Mouse (Mus musculus) MEL (cell line): ENCODE results near the gene Csnk1d. TPM values are rescaled to one million over a fixed set of nuclear protein-coding genes. Genes with fewer than 3 reads are reported as not detected.

ENCODE experiments used
- DNase-seq: peaks from one replicate; pipeline ENCODE4 v3.0.0; 2011; ENCODE audit warnings: low read depth, low spot score
- H3K27ac ChIP-seq: 2 replicates; pipeline ENCODE4 v1.5.1; 2012; ENCODE audit warnings: low read depth, mild to moderate bottlenecking, control low read depth, low read length, moderate library complexity; ENCODE audit not compliant: control insufficient read depth
- H3K27me3 ChIP-seq, 2 experiments: fragments of 150-350 bp in 1 of 2; sonication (generic) in 1 of 2; 2 replicates each; pipeline ENCODE4 v1.6.1; 2012; ENCODE audit warnings: low read length in 2 of 2, mild to moderate bottlenecking in 2 of 2, improper control_type of control experiment in 1 of 2, moderate library complexity in 1 of 2; ENCODE audit not compliant: insufficient read depth in 2 of 2, control insufficient read depth in 1 of 2
- H3K36me3 ChIP-seq, 2 experiments: 2 replicates each; pipeline ENCODE4 v1.6.1; 2012 to 2014; ENCODE audit warnings: low read length in 2 of 2, improper control_type of control experiment in 1 of 2, inconsistent platforms in 1 of 2, mild to moderate bottlenecking in 1 of 2; ENCODE audit not compliant: insufficient read depth in 2 of 2, control insufficient read depth in 1 of 2
- H3K4me1 ChIP-seq, 2 experiments: fragments of 150-350 bp in 1 of 2; sonication (generic) in 1 of 2; 2 replicates each; pipeline ENCODE4 v1.6.1; 2012; ENCODE audit warnings: low read length in 2 of 2, improper control_type of control experiment in 1 of 2, mild to moderate bottlenecking in 1 of 2; ENCODE audit not compliant: insufficient read depth in 2 of 2, control insufficient read depth in 1 of 2
- H3K4me3 ChIP-seq, 2 experiments: fragments of 150-350 bp in 1 of 2; sonication (generic) in 1 of 2; 2 replicates each; pipeline ENCODE4 v1.5.1; 2012; ENCODE audit warnings: low read depth in 2 of 2, low read length in 2 of 2, mild to moderate bottlenecking in 2 of 2, moderate library complexity in 2 of 2, control low read depth in 1 of 2, improper control_type of control experiment in 1 of 2; ENCODE audit not compliant: control insufficient read depth in 1 of 2, insufficient read depth in 1 of 2
- H3K79me2 ChIP-seq: 2 replicates; pipeline ENCODE4 v1.6.1; 2012; ENCODE audit warnings: mild to moderate bottlenecking, low read length, moderate library complexity; ENCODE audit not compliant: control insufficient read depth, poor library complexity, insufficient read depth
- H3K9ac ChIP-seq: 2 replicates; pipeline ENCODE4 v1.6.1; 2012; ENCODE audit warnings: low read depth, mild to moderate bottlenecking, control low read depth, low read length, moderate library complexity; ENCODE audit not compliant: control insufficient read depth, poor library complexity, severe bottlenecking
- H3K9me3 ChIP-seq: fragments of 150-350 bp; sonication (generic); replicated peaks from 2 replicates; pipeline ENCODE4 v1.6.1; 2012; ENCODE audit warnings: mild to moderate bottlenecking, low read length, improper control_type of control experiment, moderate library complexity; ENCODE audit not compliant: insufficient read depth
- BHLHE40 ChIP-seq: IDR thresholded peaks from 2 replicates; pipeline ENCODE4 v1.6.1; 2012; ENCODE audit warnings: low read depth, mild to moderate bottlenecking, inconsistent platforms, low read length, improper control_type of control experiment, borderline replicate concordance
- CHD2 ChIP-seq: IDR thresholded peaks from 2 replicates; pipeline ENCODE4 v1.6.1; 2011; ENCODE audit warnings: low read length, improper control_type of control experiment
- CTCF ChIP-seq, 3 experiments: IDR thresholded peaks in 2 of 3; conservative IDR thresholded peaks in 1 of 3; 2 replicates each; pipeline ENCODE4 v1.5.1; 2011 to 2012; ENCODE audit warnings: low read length in 3 of 3, low read depth in 2 of 3, mild to moderate bottlenecking in 2 of 3, improper control_type of control experiment in 1 of 3, inconsistent platforms in 1 of 3, mixed read lengths in 1 of 3, moderate library complexity in 1 of 3; ENCODE audit not compliant: control insufficient read depth in 1 of 3, insufficient read depth in 1 of 3, poor library complexity in 1 of 3, severe bottlenecking in 1 of 3
- E2F4 ChIP-seq: IDR thresholded peaks from 2 replicates; pipeline ENCODE4 v1.6.1; 2011; ENCODE audit warnings: low read depth, low read length, improper control_type of control experiment, borderline replicate concordance
- ELF1 ChIP-seq: IDR thresholded peaks from 2 replicates; pipeline ENCODE4 v1.6.1; 2014; ENCODE audit warnings: low read depth, mild to moderate bottlenecking, inconsistent platforms, low read length, improper control_type of control experiment, moderate library complexity
- EP300 ChIP-seq, 2 experiments: IDR thresholded peaks; 2 replicates each; pipeline ENCODE4 v1.6.1; 2011; ENCODE audit warnings: improper control_type of control experiment in 2 of 2, low read length in 2 of 2, low read depth in 1 of 2, mild to moderate bottlenecking in 1 of 2
- ETS1 ChIP-seq: IDR thresholded peaks from 2 replicates; pipeline ENCODE4 v1.6.1; 2012; ENCODE audit warnings: low read depth, mild to moderate bottlenecking, inconsistent platforms, low read length, improper control_type of control experiment, moderate library complexity
- GABPA ChIP-seq: IDR thresholded peaks from 2 replicates; pipeline ENCODE4 v1.6.1; 2012; ENCODE audit warnings: low read depth, mild to moderate bottlenecking, inconsistent platforms, low read length, improper control_type of control experiment, moderate library complexity
- HCFC1 ChIP-seq: IDR thresholded peaks from 2 replicates; pipeline ENCODE4 v1.6.1; 2012; ENCODE audit warnings: low read depth, mild to moderate bottlenecking, inconsistent platforms, low read length, improper control_type of control experiment, moderate library complexity
- JUND ChIP-seq: IDR thresholded peaks from 2 replicates; pipeline ENCODE4 v1.6.1; 2011; ENCODE audit warnings: low read depth, mild to moderate bottlenecking, improper control_type of control experiment, low read length
- KAT2A ChIP-seq: conservative IDR thresholded peaks from 2 replicates; pipeline ENCODE4 v1.6.1; 2012; ENCODE audit warnings: low read depth, low read length, improper control_type of control experiment, inconsistent platforms
- MAFK ChIP-seq: IDR thresholded peaks from 2 replicates; pipeline ENCODE4 v1.6.1; 2011; ENCODE audit warnings: low read depth, mild to moderate bottlenecking, low read length, improper control_type of control experiment, borderline replicate concordance
- MAX ChIP-seq: IDR thresholded peaks from 2 replicates; pipeline ENCODE4 v1.6.1; 2011; ENCODE audit warnings: low read length, improper control_type of control experiment
- MAZ ChIP-seq: IDR thresholded peaks from 2 replicates; pipeline ENCODE4 v1.6.1; 2012; ENCODE audit warnings: low read depth, mild to moderate bottlenecking, inconsistent platforms, low read length, improper control_type of control experiment
- MEF2A ChIP-seq: IDR thresholded peaks from 2 replicates; pipeline ENCODE4 v1.6.1; 2014; ENCODE audit warnings: low read depth, mild to moderate bottlenecking, inconsistent platforms, low read length, improper control_type of control experiment; ENCODE audit not compliant: poor library complexity, insufficient replicate concordance, severe bottlenecking; ENCODE audit errors: extremely low read depth
- MXI1 ChIP-seq: IDR thresholded peaks from 2 replicates; pipeline ENCODE4 v1.6.1; 2011; ENCODE audit warnings: mild to moderate bottlenecking, low read depth, low read length, improper control_type of control experiment
- MYC ChIP-seq: IDR thresholded peaks from 2 replicates; pipeline ENCODE4 v1.6.1; 2011; ENCODE audit warnings: low read depth, mild to moderate bottlenecking, low read length, improper control_type of control experiment, moderate library complexity
- NRF1 ChIP-seq: IDR thresholded peaks from 2 replicates; pipeline ENCODE4 v1.6.1; 2014; ENCODE audit warnings: low read depth, mild to moderate bottlenecking, inconsistent platforms, low read length, improper control_type of control experiment, moderate library complexity; ENCODE audit not compliant: poor library complexity, insufficient read depth, severe bottlenecking
- POLR2A ChIP-seq, 2 experiments: IDR thresholded peaks; 2 replicates each; pipeline ENCODE4 v1.6.1; 2011 to 2012; ENCODE audit warnings: low read length in 2 of 2, mild to moderate bottlenecking in 2 of 2, control low read depth in 1 of 2, improper control_type of control experiment in 1 of 2, low read depth in 1 of 2, moderate library complexity in 1 of 2; ENCODE audit not compliant: control insufficient read depth in 1 of 2, insufficient read depth in 1 of 2, poor library complexity in 1 of 2
- POLR2AphosphoS5 ChIP-seq: IDR thresholded peaks from 2 replicates; pipeline ENCODE4 v1.6.1; 2012; ENCODE audit warnings: low read depth, borderline replicate concordance, mild to moderate bottlenecking, inconsistent platforms, low read length, moderate library complexity, mixed read lengths
- RCOR1 ChIP-seq: IDR thresholded peaks from 2 replicates; pipeline ENCODE4 v1.6.1; 2012; ENCODE audit warnings: low read depth, mild to moderate bottlenecking, inconsistent platforms, low read length, improper control_type of control experiment
- SIN3A ChIP-seq: IDR thresholded peaks from 2 replicates; pipeline ENCODE4 v1.6.1; 2012; ENCODE audit warnings: low read length, improper control_type of control experiment, inconsistent platforms
- TAL1 ChIP-seq: IDR thresholded peaks from 2 replicates; pipeline ENCODE4 v1.6.1; 2012; ENCODE audit warnings: mild to moderate bottlenecking, inconsistent platforms, low read length, moderate library complexity, mixed read lengths
- TCF12 ChIP-seq: IDR thresholded peaks from 2 replicates; pipeline ENCODE4 v1.6.1; 2014; ENCODE audit warnings: low read depth, mild to moderate bottlenecking, inconsistent platforms, low read length, improper control_type of control experiment, moderate library complexity
- UBTF ChIP-seq: IDR thresholded peaks from 2 replicates; pipeline ENCODE4 v1.6.1; 2012; ENCODE audit warnings: low read depth, mild to moderate bottlenecking, inconsistent platforms, low read length, improper control_type of control experiment, moderate library complexity, borderline replicate concordance; ENCODE audit not compliant: insufficient read depth
- USF1 ChIP-seq: IDR thresholded peaks from 2 replicates; pipeline ENCODE4 v1.6.1; 2014; ENCODE audit warnings: low read depth, mild to moderate bottlenecking, inconsistent platforms, low read length, improper control_type of control experiment, moderate library complexity
- USF2 ChIP-seq, 2 experiments: IDR thresholded peaks; 2 replicates each; pipeline ENCODE4 v1.6.1; 2011 to 2012; ENCODE audit warnings: improper control_type of control experiment in 2 of 2, low read length in 2 of 2, borderline replicate concordance in 1 of 2, inconsistent platforms in 1 of 2, low read depth in 1 of 2, mild to moderate bottlenecking in 1 of 2; ENCODE audit not compliant: insufficient read depth in 1 of 2
- polyA plus RNA-seq, 2 experiments: library from polyadenylated mRNA; stranded (reverse) in 1 of 2; unstranded in 1 of 2; fragments of >175 nt in 1 of 2; fragments of >200 nt in 1 of 2; gene quantifications; 2 replicates each; pipeline versions ENCODE4 v1.2.1 to v1.2.4; 2012; ENCODE audit warnings: low replicate concordance in 2 of 2, low read depth in 1 of 2; ENCODE audit not compliant: insufficient read length in 2 of 2, insufficient read depth in 1 of 2, missing spikeins in 1 of 2
- total RNA-seq: library from RNA; depleted of rRNA; stranded (reverse); fragments of 300-350 nt; gene quantifications from 2 replicates; pipeline ENCODE4 v1.2.3, GENCODE M21; 2012

Csnk1d gene
- total and polyA plus RNA-seq, 3 experiments = 83.2 to 329 (median 121) TPM

DNA sequence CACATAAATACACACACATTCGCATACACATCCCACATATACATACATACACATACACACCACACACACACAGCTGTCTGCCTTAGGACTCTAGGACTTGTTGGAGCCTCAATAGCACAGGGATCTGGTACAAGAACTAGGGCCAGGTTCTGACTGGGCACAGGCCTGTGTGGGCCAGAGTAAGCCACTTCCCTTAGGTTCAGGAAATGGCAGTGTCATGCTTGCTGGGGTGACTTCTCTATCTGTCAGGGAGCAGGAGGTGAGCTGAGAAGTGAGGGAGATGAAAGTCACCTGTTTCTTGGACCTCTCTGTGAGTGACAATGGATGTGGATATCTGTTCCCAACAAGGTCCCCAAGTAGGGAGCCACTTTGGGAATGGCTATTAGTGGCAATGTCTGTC is 53.2 kb downstream of the Csnk1d start:
- H3K79me2 ChIP-seq = no peaks in the 10 kb centered on the region
- peaks cover 0 to 3% of the 10 kb centered on the region in 2 experiments; a peak in 2 of 4 replicates for H3K36me3 ChIP-seq
- H3K9ac ChIP-seq = no peak overlapping the region
- TF ChIP-seq TAL1 = no peak
- no peak for TF ChIP-seq MAFK
- no peak for TF ChIP-seq E2F4
- TF ChIP-seq USF1 = no peak
- no peak for TF ChIP-seq HCFC1
- no peak for TF ChIP-seq ETS1
- TF ChIP-seq SIN3A = no peak
- TF ChIP-seq, all 39 proteins: peak for 0
- no peak overlapping the region for H3K4me3 ChIP-seq
- no peaks in the 10 kb centered on the region for H3K27me3 ChIP-seq
- peak; percentile 38 for DNase-seq
- peaks cover 9 to 23% of the 10 kb centered on the region in 2 experiments for H3K4me1 ChIP-seq
- no peak overlapping the region for H3K27ac ChIP-seq
- no peaks in the 10 kb centered on the region for H3K9me3 ChIP-seq

DNA sequence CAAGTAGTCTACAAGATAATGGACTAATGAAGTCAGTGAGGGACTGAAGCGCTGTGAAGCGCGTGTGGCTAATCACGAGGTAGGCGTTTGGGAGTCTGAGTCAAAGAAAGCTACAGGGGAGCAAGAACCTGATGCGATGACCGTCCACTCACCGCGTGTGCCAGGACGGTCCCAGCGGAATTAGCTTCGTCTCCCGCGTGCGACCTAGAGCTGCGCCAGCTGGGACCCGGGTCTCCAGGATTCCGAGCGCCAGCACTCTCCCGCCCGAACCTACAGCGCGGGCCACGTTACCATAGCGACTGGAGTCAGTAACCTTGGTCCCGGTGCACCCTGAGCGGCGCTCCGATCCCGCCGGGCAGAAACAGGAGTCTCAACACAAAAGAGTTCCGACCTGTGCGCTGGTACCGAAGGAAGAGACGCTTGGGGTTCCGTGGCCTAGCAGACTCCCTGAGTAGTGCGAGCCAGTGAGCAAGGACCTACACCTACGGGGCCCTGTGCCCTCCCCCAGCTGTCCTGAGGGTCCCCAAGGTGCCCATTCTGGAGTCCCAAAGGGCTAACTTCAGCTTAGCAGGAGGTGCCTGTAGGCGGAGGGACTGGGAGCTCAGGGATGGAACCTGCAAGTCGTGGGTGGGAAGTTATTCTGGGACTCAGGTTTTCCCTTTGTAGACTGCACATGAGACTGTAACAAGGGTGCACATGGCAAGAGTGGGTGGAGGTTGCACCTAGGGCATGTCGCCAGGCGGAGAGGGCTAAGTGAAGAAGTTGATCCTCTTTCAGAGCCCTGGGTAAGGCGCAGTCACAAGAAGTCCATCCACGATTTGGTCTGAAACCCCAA is 58.3 kb downstream of the Csnk1d start, which contains the start of gene Ccdc57:
Ccdc57 (minus strand) TSS at position 309 of the 835 bp plus-strand sequence.
- H3K27ac ChIP-seq = peak within 1 kb of the TSS; percentile 44
- H3K4me1 ChIP-seq = peaks cover 15 to 18% of the 10 kb centered on the region in 2 experiments
- no peaks in the 10 kb centered on the region for H3K27me3 ChIP-seq
- TF ChIP-seq ELF1 (peak; percentile 82; the same call in 1 of the 2 replicates), E2F4 (peak; percentile 91; the same call in 1 of the 2 replicates), GABPA (no peak), MAX (peak; percentile 91), UBTF (no peak), KAT2A (no peak; the same call in 1 of the 2 replicates), JUND (0 out of 2 replicates have a peak, but pooled peaks have one; percentile 6), CTCF (IDR thresholded peaks at IDR 0.05 in 2 of 3, conservative IDR thresholded peaks at IDR 0.05 in 1 of 3; ENCODE audit: control insufficient read depth in 1 of 3, insufficient read depth in 1 of 3, low read depth in 2 of 3, low read length in 3 of 3, poor library complexity in 1 of 3, severe bottlenecking in 1 of 3) (peak in 1 of 3 experiments; percentile 9; a peak in 1 of 6 replicates), MAZ (peak; percentile 89), EP300 (IDR thresholded peaks at IDR 0.05; ENCODE audit: low read depth in 1 of 2, low read length in 2 of 2) (0 out of 4 replicates have a peak, but pooled peaks of 1 of the 2 experiments have one; percentile 32), POLR2A (IDR thresholded peaks at IDR 0.05; ENCODE audit: control insufficient read depth in 1 of 2, insufficient read depth in 1 of 2, low read depth in 1 of 2, low read length in 2 of 2, poor library complexity in 1 of 2) (peak; percentile 67 to 81), USF2 (IDR thresholded peaks at IDR 0.05; ENCODE audit: borderline replicate concordance in 1 of 2, insufficient read depth in 1 of 2, low read depth in 1 of 2, low read length in 2 of 2) (no peak), MXI1 (peak; percentile 99), BHLHE40 (no peak), SIN3A (peak; percentile 100), CHD2 (no peak; the same call in 1 of the 2 replicates), USF1 (no peak), MYC (peak; percentile 94), MEF2A (no peak), POLR2AphosphoS5 (no peak), NRF1 (peak; percentile 46; the same call in 1 of the 2 replicates), HCFC1 (peak; percentile 97), RCOR1 (no peak), TCF12 (peak; percentile 83), TAL1 (no peak)

More for the DNA sequence above, 58.3 kb downstream of the Csnk1d start, which contains the start of gene Ccdc57:
- no peaks in the 10 kb centered on the region for H3K9me3 ChIP-seq
- H3K36me3 ChIP-seq = peaks cover 0 to 21% of the 10 kb centered on the region in 2 experiments; a peak in 2 of 4 replicates
- peak within 1 kb of the TSS; percentile 80 for H3K9ac ChIP-seq
- peaks cover 9% of the 10 kb centered on the region for H3K79me2 ChIP-seq
- peak; percentile 98 for DNase-seq
- peak within 1 kb of the TSS; percentile 73 to 82 for H3K4me3 ChIP-seq
